Mouse (Mus musculus) heart, postnatal 0 days (tissue): ENCODE measurements around the gene Gm17409.

ENCODE experiments used
- CTCF ChIP-seq: IDR thresholded peaks from 2 replicates; pipeline ENCODE4 v1.5.1; 2016; ENCODE audit warnings: antibody characterized with exemption, control low read depth, low read depth
- EP300 ChIP-seq: IDR thresholded peaks from 2 replicates; pipeline ENCODE4 v1.6.1; 2016; ENCODE audit warnings: antibody characterized with exemption, low read depth

DNA sequence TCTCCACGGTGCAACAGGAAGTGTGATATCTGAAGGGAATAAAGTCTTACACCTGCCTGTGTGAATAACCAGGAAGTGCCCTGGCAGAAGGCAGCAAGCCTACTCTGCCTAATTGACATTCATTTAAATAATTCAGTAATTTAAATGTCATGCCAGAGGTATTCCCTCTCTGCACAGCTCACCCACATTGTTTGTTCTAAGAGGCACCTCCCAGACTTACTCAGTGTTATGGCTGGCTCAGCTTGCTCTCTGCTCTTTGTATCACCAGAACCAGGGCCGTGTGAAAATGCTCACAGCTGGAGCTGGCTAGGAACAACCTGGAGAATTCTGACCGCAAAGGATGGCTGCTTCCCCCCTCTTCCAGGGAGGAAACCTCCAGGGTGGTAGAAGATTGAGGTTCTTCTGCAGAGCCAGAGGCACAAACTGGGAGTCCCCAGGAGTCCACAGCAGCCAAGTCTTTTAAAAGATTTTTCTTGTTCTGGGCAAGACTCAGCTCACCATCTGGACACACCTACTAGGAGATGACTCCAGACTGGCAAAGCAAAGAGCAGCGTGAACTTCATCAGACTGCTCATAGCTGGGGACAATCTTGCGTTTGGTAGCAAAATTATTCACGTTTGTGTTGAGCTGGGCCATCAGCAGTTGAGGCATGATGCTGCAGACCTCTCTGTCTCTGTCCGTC, 14.5 kb downstream of the Gm17409 start:
- TF ChIP-seq CTCF (no peak), EP300 (no peak)
